Mouse (Mus musculus) intestine, embryonic 15.5 days (tissue): ENCODE measurements around the gene Ly6g6f. TPM values are rescaled to one million over a fixed set of nuclear protein-coding genes. Genes with fewer than 3 reads are reported as not detected.

ENCODE experiments used
- polyA plus RNA-seq: library from polyadenylated mRNA; unstranded; fragments of >200 nt; fragmentation: Nextera tagmentation; extraction: Ambion mirVana; gene quantifications from 2 replicates; pipeline ENCODE4 v1.2.1, GENCODE M21; 2015

Ly6g6f gene
- polyA plus RNA-seq, 1 experiment from 2014 or later, result 0.33 TPM

Other genes with a start within 250 kb of the Ly6g6f start
- 25.1 and 30.3 TPM in 2 replicates for gene Stk19, start 248.7 kb downstream of the Ly6g6f start, polyA plus RNA-seq
- 51.8 and 58.6 TPM in 2 replicates for gene Dxo, start 248.6 kb downstream of the Ly6g6f start, polyA plus RNA-seq
- gene Skiv2l, start 235.4 kb downstream of the Ly6g6f start, polyA plus RNA-seq, result 39.9 and 42.5 TPM in 2 replicates
- gene Nelfe, start 235.2 kb downstream of the Ly6g6f start, polyA plus RNA-seq, result 98.4 and 106 TPM in 2 replicates
- gene Cfb, start 223.1 kb downstream of the Ly6g6f start, polyA plus RNA-seq, result 52.1 and 63.5 TPM in 2 replicates
- 2.5 and 2.8 TPM in 2 replicates for gene Zbtb12, start 206.1 kb downstream of the Ly6g6f start, polyA plus RNA-seq
- not detected in 2 replicates for gene Gm20547, start 203.6 kb downstream of the Ly6g6f start, polyA plus RNA-seq
- 14.9 and 16.0 TPM in 2 replicates for gene C2, start 187.3 kb downstream of the Ly6g6f start, polyA plus RNA-seq
- 61.2 and 67.6 TPM in 2 replicates for gene Ehmt2, start 187.1 kb downstream of the Ly6g6f start, polyA plus RNA-seq
- 56.2 and 60.4 TPM in 2 replicates for gene Slc44a4, start 171.1 kb downstream of the Ly6g6f start, polyA plus RNA-seq
- 118 and 134 TPM in 2 replicates for gene Neu1, start 154.4 kb downstream of the Ly6g6f start, polyA plus RNA-seq
- gene Hspa1b, start 126.4 kb downstream of the Ly6g6f start, polyA plus RNA-seq, result 0.43 TPM in 2 replicates
- gene Gm20481, start 115.7 kb downstream of the Ly6g6f start, polyA plus RNA-seq, result not detected in 2 replicates
- gene Hspa1a, start 113.5 kb downstream of the Ly6g6f start, polyA plus RNA-seq, result 6.2 and 6.3 TPM in 2 replicates
- 0.16 and 0.78 TPM in 2 replicates for gene Hspa1l, start 112.9 kb downstream of the Ly6g6f start, polyA plus RNA-seq
- gene Lsm2, start 103.7 kb downstream of the Ly6g6f start, polyA plus RNA-seq, result 187 and 190 TPM in 2 replicates
- 117 and 141 TPM in 2 replicates for gene Vars, start 84.6 kb downstream of the Ly6g6f start, polyA plus RNA-seq
- gene Vwa7, start 69.0 kb downstream of the Ly6g6f start, polyA plus RNA-seq, result 0.21 and 0.35 TPM in 2 replicates
- gene Sapcd1, start 57.6 kb downstream of the Ly6g6f start, polyA plus RNA-seq, result 11.4 and 13.5 TPM in 2 replicates
- 3.0 and 3.1 TPM in 2 replicates for gene Msh5, start 38.9 kb downstream of the Ly6g6f start, polyA plus RNA-seq
- gene Clic1, start 35.6 kb downstream of the Ly6g6f start, polyA plus RNA-seq, result 385 and 387 TPM in 2 replicates
- 185 and 190 TPM in 2 replicates for gene Ddah2, start 26.6 kb downstream of the Ly6g6f start, polyA plus RNA-seq
- gene Ly6g6c, start 20.2 kb downstream of the Ly6g6f start, polyA plus RNA-seq, result not detected in 2 replicates
- gene Mpig6b, start 19.4 kb downstream of the Ly6g6f start, polyA plus RNA-seq, result 0.23 and 0.35 TPM in 2 replicates
- gene Ly6g6e, start 8.7 kb downstream of the Ly6g6f start, polyA plus RNA-seq, result 1.9 and 2.6 TPM in 2 replicates
- 5.8 and 5.9 TPM in 2 replicates for gene Ly6g6d, start 7.5 kb downstream of the Ly6g6f start, polyA plus RNA-seq
- 92.1 and 96.4 TPM in 2 replicates for gene Abhd16a, start 3.7 kb upstream of the Ly6g6f start, polyA plus RNA-seq
- gene Ly6g5c, start 22.7 kb upstream of the Ly6g6f start, polyA plus RNA-seq, result not detected in 2 replicates
- gene Ly6g5b, start 29.8 kb upstream of the Ly6g6f start, polyA plus RNA-seq, result 0.83 and 0.85 TPM in 2 replicates
- 17.7 and 19.1 TPM in 2 replicates for gene Gpank1, start 35.8 kb upstream of the Ly6g6f start, polyA plus RNA-seq
- gene Csnk2b, start 36.4 kb upstream of the Ly6g6f start, polyA plus RNA-seq, result 248 and 271 TPM in 2 replicates
- 13.6 and 13.7 TPM in 2 replicates for gene D17H6S53E, start 40.8 kb upstream of the Ly6g6f start, polyA plus RNA-seq
- gene Apom, start 46.4 kb upstream of the Ly6g6f start, polyA plus RNA-seq, result 10.4 and 13.7 TPM in 2 replicates
- 45.2 and 46.4 TPM in 2 replicates for gene Bag6, start 49.6 kb upstream of the Ly6g6f start, polyA plus RNA-seq
- 125 and 131 TPM in 2 replicates for gene Prrc2a, start 79.3 kb upstream of the Ly6g6f start, polyA plus RNA-seq
- 20.6 and 21.7 TPM in 2 replicates for gene Aif1, start 90.5 kb upstream of the Ly6g6f start, polyA plus RNA-seq
- 18.9 and 19.4 TPM in 2 replicates for gene Lst1, start 102.8 kb upstream of the Ly6g6f start, polyA plus RNA-seq
- 5.0 and 5.2 TPM in 2 replicates for gene Ltb, start 108.8 kb upstream of the Ly6g6f start, polyA plus RNA-seq
- gene Tnf, start 116.4 kb upstream of the Ly6g6f start, polyA plus RNA-seq, result 0.19 TPM in 1 of 2 replicates, not detected in the other
- gene Lta, start 119.7 kb upstream of the Ly6g6f start, polyA plus RNA-seq, result 1.1 TPM in 2 replicates
- 0.59 and 0.81 TPM in 2 replicates for gene Gm16181, start 135.2 kb upstream of the Ly6g6f start, polyA plus RNA-seq
- gene Atp6v1g2, start 148.1 kb upstream of the Ly6g6f start, polyA plus RNA-seq, result 4.1 and 4.3 TPM in 2 replicates
- gene Nfkbil1, start 150.2 kb upstream of the Ly6g6f start, polyA plus RNA-seq, result 9.9 and 11.0 TPM in 2 replicates
- 382 and 388 TPM in 2 replicates for gene Ddx39b, start 156.1 kb upstream of the Ly6g6f start, polyA plus RNA-seq
- gene H2-D1, start 177.1 kb upstream of the Ly6g6f start, polyA plus RNA-seq, result 148 and 190 TPM in 2 replicates
- 4.9 and 6.2 TPM in 2 replicates for gene H2-Q1, start 234.8 kb upstream of the Ly6g6f start, polyA plus RNA-seq